Mouse (Mus musculus) cerebellum, postnatal 25 days (tissue): ENCODE results near the gene Mcf2l.
A peak's percentile ranks its signal among the peaks of the same experiment; 100 is the strongest.

Experiments
- DNase-seq, 2 experiments: peaks; one replicate each; pipeline ENCODE4 v3.0.0; 2021; ENCODE audit warnings: mixed read lengths in 2 of 2

Gene Mcf2l

GRCm38 (mm10) chr8:12952699-12953098 is 79.1 kb downstream of the Mcf2l start:
- DNase-seq = no peak

DNA sequence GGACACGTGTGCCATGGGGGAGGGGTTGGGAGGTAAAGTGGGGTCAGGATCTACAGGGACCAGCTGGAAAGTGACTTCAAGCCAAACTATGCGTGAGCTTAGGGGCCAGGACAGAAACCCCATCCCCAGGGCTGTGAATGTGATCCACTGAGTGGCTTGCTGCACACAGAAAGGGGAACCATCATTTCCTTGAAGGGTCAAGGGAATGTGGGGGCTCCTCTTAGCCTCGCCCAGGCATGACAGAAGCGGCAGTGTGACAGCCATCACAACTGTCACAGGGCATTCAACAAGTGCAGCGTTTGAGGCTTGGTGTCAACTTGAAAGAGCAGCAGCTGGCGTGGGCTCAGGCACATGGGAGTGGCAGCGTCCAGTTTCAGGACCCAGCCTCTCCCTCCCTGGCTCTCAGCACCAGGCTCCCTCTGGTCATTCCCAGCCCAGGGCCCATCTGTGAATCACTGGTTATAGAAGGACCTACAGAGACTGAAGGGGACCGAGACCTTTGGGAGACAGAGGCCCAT is 81.8 kb downstream of the Mcf2l start:
- DNase-seq = no peak

DNA sequence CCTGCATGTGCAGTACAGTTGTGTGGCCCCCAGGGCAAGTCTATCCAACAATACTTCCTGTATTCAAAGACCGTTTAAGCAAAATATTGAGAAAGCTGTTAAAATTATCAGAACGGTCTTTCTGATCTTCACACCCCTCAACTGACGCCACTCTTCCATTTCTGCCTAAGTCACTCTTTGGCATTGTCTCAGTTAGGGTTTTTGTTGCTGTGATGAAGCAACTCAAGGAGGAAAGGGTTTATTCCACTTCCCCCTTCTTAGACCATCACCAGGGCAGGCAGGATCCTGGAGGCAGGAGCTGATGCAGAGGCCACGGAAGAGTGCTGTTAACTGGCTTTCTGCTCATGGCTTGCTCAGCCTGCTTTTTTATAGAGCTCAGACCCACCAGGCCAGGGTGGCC is 82.3 kb downstream of the Mcf2l start:
- DNase-seq = no peak

GRCm38 (mm10) chr8:12956941-12957340 is 83.3 kb downstream of the Mcf2l start:
- no peak for DNase-seq

GRCm38 (mm10) chr8:12957419-12957818 is 83.8 kb downstream of the Mcf2l start:
- no peak for DNase-seq

- DNase-seq = peak; percentile 59 to 68
These were observed 87.0 kb downstream of the Mcf2l start for GRCm38 (mm10) chr8:12960609-12961008.

GRCm38 (mm10) chr8:12961211-12961610 is 87.6 kb downstream of the Mcf2l start:
- DNase-seq = no peak

GRCm38 (mm10) chr8:12961821-12962534 is 88.4 kb downstream of the Mcf2l start:
- no peak for DNase-seq

GRCm38 (mm10) chr8:12962541-12963380 is 89.2 kb downstream of the Mcf2l start:
- DNase-seq = peak; percentile 82 to 87

DNA sequence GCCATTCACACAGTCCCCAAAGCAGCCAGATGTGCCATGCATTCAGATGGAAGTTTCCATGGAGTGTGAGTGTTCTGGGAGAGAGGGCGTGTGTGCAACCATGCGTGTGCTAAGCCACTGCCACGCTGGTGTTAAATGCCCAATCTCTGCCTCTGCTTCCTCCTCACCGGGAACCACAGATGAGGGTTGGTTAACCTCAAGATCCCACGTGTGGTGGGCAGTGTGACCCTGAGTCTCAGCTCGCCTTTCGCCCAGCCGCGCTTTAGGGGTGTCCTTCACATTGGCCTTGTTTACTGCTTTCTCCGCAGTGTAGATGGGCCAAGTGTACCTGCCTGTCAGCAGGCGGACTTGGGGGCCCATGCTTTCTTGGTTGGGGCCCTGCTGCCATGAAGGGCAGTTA is 102.7 kb downstream of the Mcf2l start:
- no peak for DNase-seq

DNA sequence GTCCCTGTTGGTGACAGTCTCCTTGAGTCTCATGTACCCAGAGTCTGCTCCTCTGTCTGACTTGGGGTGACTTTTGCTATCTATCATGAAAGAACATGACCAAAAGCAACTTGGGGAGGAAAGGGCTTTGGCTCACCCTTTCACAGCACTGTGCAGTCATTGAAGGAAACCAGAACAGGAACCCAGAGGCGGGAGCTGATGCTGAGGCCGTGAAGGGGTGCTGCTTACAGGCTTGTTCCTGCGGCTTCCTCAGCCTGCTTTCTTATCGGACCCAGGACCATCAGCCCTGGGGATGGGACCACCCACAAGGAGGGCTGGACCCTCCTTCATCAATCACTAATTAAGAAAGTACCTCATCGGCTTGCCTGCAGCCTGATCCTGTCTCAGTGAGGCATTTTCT is 103.1 kb downstream of the Mcf2l start:
- no peak for DNase-seq

- DNase-seq = no peak
These were observed 103.7 kb downstream of the Mcf2l start for GRCm38 (mm10) chr8:12977325-12977724.

GRCm38 (mm10) chr8:12978308-12978707 is 104.7 kb downstream of the Mcf2l start:
- DNase-seq = no peak

DNA sequence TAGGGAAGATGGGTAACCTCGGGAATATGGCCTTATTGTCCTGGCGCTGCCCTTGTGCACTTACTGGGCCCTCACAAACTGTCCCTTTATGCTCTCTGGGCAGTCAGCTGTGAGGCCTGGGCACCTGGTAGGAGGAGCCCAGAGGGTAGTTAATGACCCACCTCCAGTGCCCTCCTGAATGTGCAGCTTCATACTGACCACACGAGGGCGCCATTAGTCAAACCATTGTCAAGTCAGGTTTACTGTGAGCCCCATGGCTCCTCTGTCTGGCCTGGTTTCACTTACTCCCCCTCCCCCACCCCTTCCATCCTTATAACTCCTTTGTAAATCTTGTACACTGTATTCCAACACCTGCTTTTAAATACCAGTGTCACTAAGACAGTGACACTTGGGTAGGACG is 105.1 kb downstream of the Mcf2l start:
- DNase-seq = peak; percentile 70 to 81

GRCm38 (mm10) chr8:12983681-12984467 is 110.3 kb downstream of the Mcf2l start:
- peak; percentile 87 to 89 for DNase-seq

GRCm38 (mm10) chr8:12984601-12985243 is 111.1 kb downstream of the Mcf2l start:
- DNase-seq = peak; percentile 56 to 61

GRCm38 (mm10) chr8:12985259-12985658 is 111.7 kb downstream of the Mcf2l start:
- peak in 1 of 2 experiments; percentile 54 for DNase-seq

- peak; percentile 79 to 80 for DNase-seq
These were observed 114.0 kb downstream of the Mcf2l start for GRCm38 (mm10) chr8:12987571-12987970.

- peak; percentile 53 to 64 for DNase-seq
These were observed 115.3 kb downstream of the Mcf2l start for GRCm38 (mm10) chr8:12988722-12989430.

GRCm38 (mm10) chr8:12991411-12991810 is 117.8 kb downstream of the Mcf2l start:
- no peak for DNase-seq

DNA sequence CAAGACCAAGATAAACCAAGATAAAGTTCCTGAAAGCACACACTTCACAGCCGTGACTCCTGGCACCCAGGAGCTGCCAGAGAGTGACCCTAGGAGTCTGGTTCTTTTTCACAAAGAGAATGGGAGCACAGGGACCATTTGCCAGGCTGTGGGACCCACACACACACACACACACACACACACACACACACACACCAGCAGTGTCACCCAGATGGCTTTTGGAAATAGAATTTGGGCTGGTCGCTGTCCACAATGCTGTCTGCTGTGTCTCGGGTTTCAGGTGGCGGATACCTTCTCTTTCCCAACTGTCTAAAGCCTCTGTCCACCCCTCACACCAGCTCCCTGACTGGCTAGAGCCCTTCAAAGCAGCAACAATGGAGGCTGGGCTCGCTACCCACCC is 120.9 kb downstream of the Mcf2l start:
- DNase-seq = no peak

GRCm38 (mm10) chr8:12995481-12995880 is 121.9 kb downstream of the Mcf2l start:
- DNase-seq = peak in 1 of 2 experiments; percentile 62
